Mouse (Mus musculus): ENCODE results near the gene Mlh1.

DNA sequence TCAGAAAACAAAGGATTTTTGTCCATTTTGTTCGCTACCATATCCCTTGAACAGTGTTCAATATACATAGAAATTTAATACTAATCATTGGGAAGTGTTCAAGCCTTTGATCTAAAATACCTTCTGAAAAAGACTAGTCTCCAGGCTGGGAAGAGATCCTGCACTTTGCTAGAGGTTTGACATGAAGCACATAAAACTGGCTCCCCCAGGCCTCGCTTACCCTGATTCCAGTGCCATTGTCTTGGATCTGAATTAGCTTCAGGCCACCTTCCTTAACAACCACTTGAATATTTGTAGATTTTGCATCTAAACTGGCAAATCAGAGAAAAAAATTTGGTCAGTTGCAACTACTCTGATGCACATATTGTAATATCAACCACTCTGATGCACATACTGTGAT, 3.6 kb downstream of the Mlh1 start:
- no peak for TF ChIP-seq CTCF (IDR thresholded peaks at IDR 0.05; ENCODE audit: insufficient read depth, low read depth, low read length)
- TF ChIP-seq POLR2A (IDR thresholded peaks at IDR 0.05; ENCODE audit: insufficient read depth, low read depth, low read length) = no peak

Measured in olfactory bulb, adult 2 months (tissue).